Mouse (Mus musculus): ENCODE measurements around the gene Gm49388. TPM values are rescaled to one million over a fixed set of nuclear protein-coding genes. Genes with fewer than 3 reads are reported as not detected.
A peak's percentile ranks its signal among the peaks of the same experiment; 100 is the strongest.

Gene Gm49388
- polyA plus RNA-seq, 1 experiment = not detected

GRCm38 (mm10) chr7:127810650-127811049 is 25.2 kb downstream of the Gm49388 start:
- no peaks in the 10 kb centered on the region for H3K9me3 ChIP-seq (ENCODE audit: control insufficient read depth, low read length)
- TF ChIP-seq GATA1 (IDR thresholded peaks at IDR 0.05; ENCODE audit: low read length) (no peak), TAL1 (IDR thresholded peaks at IDR 0.05; ENCODE audit: low read length) (no peak)
- H3K4me1 ChIP-seq (ENCODE audit: control insufficient read depth) = peaks cover 34% of the 10 kb centered on the region
- H3K27me3 ChIP-seq (ENCODE audit: control insufficient read depth) = no peaks in the 10 kb centered on the region
- H3K36me3 ChIP-seq (ENCODE audit: control insufficient read depth) = no peaks in the 10 kb centered on the region
- H3K4me3 ChIP-seq (replicated peaks) = no peak overlapping the region

- Histone ChIP-seq H3K4me1 (ENCODE audit: control insufficient read depth) (peaks cover 32% of the 10 kb centered on the region), H3K27me3 (ENCODE audit: control insufficient read depth) (no peaks in the 10 kb centered on the region), H3K9me3 (ENCODE audit: control insufficient read depth, low read length) (no peaks in the 10 kb centered on the region), H3K4me3 (replicated peaks) (no peak overlapping the region), H3K36me3 (ENCODE audit: control insufficient read depth) (no peaks in the 10 kb centered on the region)
- TF ChIP-seq TAL1 (IDR thresholded peaks at IDR 0.05; ENCODE audit: low read length) (no peak), GATA1 (IDR thresholded peaks at IDR 0.05; ENCODE audit: low read length) (no peak)
Measured at GRCm38 (mm10) chr7:127811240-127811639, 25.8 kb downstream of the Gm49388 start.

- H3K4me3 ChIP-seq (replicated peaks) = no peak overlapping the region
- H3K27me3 ChIP-seq (ENCODE audit: control insufficient read depth) = no peaks in the 10 kb centered on the region
- H3K4me1 ChIP-seq (ENCODE audit: control insufficient read depth) = peaks cover 22% of the 10 kb centered on the region
- H3K9me3 ChIP-seq (ENCODE audit: control insufficient read depth, low read length) = no peaks in the 10 kb centered on the region
- TF ChIP-seq TAL1 (IDR thresholded peaks at IDR 0.05; ENCODE audit: low read length) (no peak), GATA1 (IDR thresholded peaks at IDR 0.05; ENCODE audit: low read length) (no peak)
- H3K36me3 ChIP-seq (ENCODE audit: control insufficient read depth) = no peaks in the 10 kb centered on the region
Measured at GRCm38 (mm10) chr7:127812292-127812691, 26.9 kb downstream of the Gm49388 start.

GRCm38 (mm10) chr7:127813821-127814220 is 28.4 kb downstream of the Gm49388 start:
- H3K36me3 ChIP-seq (ENCODE audit: control insufficient read depth) = no peaks in the 10 kb centered on the region
- no peaks in the 10 kb centered on the region for H3K27me3 ChIP-seq (ENCODE audit: control insufficient read depth)
- no peak for TF ChIP-seq GATA1 (IDR thresholded peaks at IDR 0.05; ENCODE audit: low read length)
- no peak for TF ChIP-seq TAL1 (IDR thresholded peaks at IDR 0.05; ENCODE audit: low read length)
- no peak overlapping the region for H3K4me3 ChIP-seq (replicated peaks)
- no peaks in the 10 kb centered on the region for H3K9me3 ChIP-seq (ENCODE audit: control insufficient read depth, low read length)
- H3K4me1 ChIP-seq (ENCODE audit: control insufficient read depth) = peaks cover 12% of the 10 kb centered on the region

- Histone ChIP-seq H3K36me3 (ENCODE audit: control insufficient read depth) (no peaks in the 10 kb centered on the region), H3K27me3 (ENCODE audit: control insufficient read depth) (no peaks in the 10 kb centered on the region), H3K4me1 (ENCODE audit: control insufficient read depth) (peaks cover 8% of the 10 kb centered on the region), H3K9me3 (ENCODE audit: control insufficient read depth, low read length) (no peaks in the 10 kb centered on the region), H3K4me3 (replicated peaks) (no peak overlapping the region)
- TF ChIP-seq GATA1 (IDR thresholded peaks at IDR 0.05; ENCODE audit: low read length) (no peak), TAL1 (IDR thresholded peaks at IDR 0.05; ENCODE audit: low read length) (no peak)
Measured at GRCm38 (mm10) chr7:127814241-127814921, 29.0 kb downstream of the Gm49388 start.

- no peaks in the 10 kb centered on the region for H3K9me3 ChIP-seq (ENCODE audit: control insufficient read depth, low read length)
- peaks cover 8% of the 10 kb centered on the region for H3K4me1 ChIP-seq (ENCODE audit: control insufficient read depth)
- no peaks in the 10 kb centered on the region for H3K27me3 ChIP-seq (ENCODE audit: control insufficient read depth)
- no peak for TF ChIP-seq GATA1 (IDR thresholded peaks at IDR 0.05; ENCODE audit: low read length)
- no peak for TF ChIP-seq TAL1 (IDR thresholded peaks at IDR 0.05; ENCODE audit: low read length)
- no peaks in the 10 kb centered on the region for H3K36me3 ChIP-seq (ENCODE audit: control insufficient read depth)
- no peak overlapping the region for H3K4me3 ChIP-seq (replicated peaks)
Measured at GRCm38 (mm10) chr7:127815116-127815665, 29.8 kb downstream of the Gm49388 start.

- Histone ChIP-seq H3K4me3 (replicated peaks) (no peak overlapping the region), H3K27me3 (ENCODE audit: control insufficient read depth) (no peaks in the 10 kb centered on the region), H3K9me3 (ENCODE audit: control insufficient read depth, low read length) (no peaks in the 10 kb centered on the region), H3K4me1 (ENCODE audit: control insufficient read depth) (peaks cover 8% of the 10 kb centered on the region), H3K36me3 (ENCODE audit: control insufficient read depth) (no peaks in the 10 kb centered on the region)
- 0 out of 3 replicates have a peak, but pooled peaks have one; percentile 19 for TF ChIP-seq TAL1 (IDR thresholded peaks at IDR 0.05; ENCODE audit: low read length)
- TF ChIP-seq GATA1 (IDR thresholded peaks at IDR 0.05; ENCODE audit: low read length) = no peak
Measured at GRCm38 (mm10) chr7:127815954-127816821, 30.8 kb downstream of the Gm49388 start.

GRCm38 (mm10) chr7:127817053-127817452 is 31.6 kb downstream of the Gm49388 start:
- no peaks in the 10 kb centered on the region for H3K27me3 ChIP-seq (ENCODE audit: control insufficient read depth)
- no peaks in the 10 kb centered on the region for H3K36me3 ChIP-seq (ENCODE audit: control insufficient read depth)
- H3K9me3 ChIP-seq (ENCODE audit: control insufficient read depth, low read length) = no peaks in the 10 kb centered on the region
- peaks cover 8% of the 10 kb centered on the region for H3K4me1 ChIP-seq (ENCODE audit: control insufficient read depth)
- no peak for TF ChIP-seq TAL1 (IDR thresholded peaks at IDR 0.05; ENCODE audit: low read length)
- no peak for TF ChIP-seq GATA1 (IDR thresholded peaks at IDR 0.05; ENCODE audit: low read length)
- H3K4me3 ChIP-seq (replicated peaks) = no peak overlapping the region

- Histone ChIP-seq H3K4me1 (ENCODE audit: control insufficient read depth) (peaks cover 8% of the 10 kb centered on the region), H3K9me3 (ENCODE audit: control insufficient read depth, low read length) (no peaks in the 10 kb centered on the region), H3K27me3 (ENCODE audit: control insufficient read depth) (no peaks in the 10 kb centered on the region), H3K36me3 (ENCODE audit: control insufficient read depth) (no peaks in the 10 kb centered on the region), H3K4me3 (replicated peaks) (no peak overlapping the region)
- TF ChIP-seq TAL1 (IDR thresholded peaks at IDR 0.05; ENCODE audit: low read length) = no peak
- no peak for TF ChIP-seq GATA1 (IDR thresholded peaks at IDR 0.05; ENCODE audit: low read length)
Measured at GRCm38 (mm10) chr7:127817776-127818175, 32.4 kb downstream of the Gm49388 start.

All from erythroblast, embryonic 14.5 days (primary cell).